10 mouse cellular contexts compared by ENCODE assay signal in genomic region chr2:30418259-30418658, GRCm38 (mm10). TPM values are rescaled to one million over a fixed set of nuclear protein-coding genes. Genes with fewer than 3 reads are reported as not detected.
DNase-seq lines count a peak whose midpoint lies in the region; ATAC-seq and TF ChIP-seq lines count a peak whose summit lies in the region.
"Had no signal": no experiment of that assay in that cellular context is flagged by ENCODE, and none has a peak within 500 bp of the region (broad histone marks: within the 10 kb centered on the region; RNA-seq: fewer than 3 reads in every experiment).

No protein-coding gene starts in this region.

- H3K36me3 ChIP-seq in intestine, embryonic 16.5 days (ENCODE audit: control insufficient read depth, insufficient read depth, low read length): no peaks in the 10 kb centered on the region
- peaks cover 4% of the 10 kb centered on the region; the same call in 1 of the 2 replicates for H3K36me3 ChIP-seq in intestine, postnatal 0 days (ENCODE audit: control insufficient read depth, insufficient read depth)
- no peaks in the 10 kb centered on the region for H3K36me3 ChIP-seq in embryonic facial prominence, embryonic 11.5 days (replicated peaks; ENCODE audit: control insufficient read depth, insufficient read depth, low read depth, low read length)
- H3K36me3 ChIP-seq in hindbrain, embryonic 12.5 days: no peaks in the 10 kb centered on the region
- H3K36me3 ChIP-seq in midbrain, embryonic 13.5 days: no peaks in the 10 kb centered on the region

- H3K9ac ChIP-seq in intestine, embryonic 16.5 days (ENCODE audit: low read depth, low read length): peak overlapping the region; percentile 39; the same call in 1 of the 2 replicates
- no peak overlapping the region; the same call in 1 of the 2 replicates for H3K9ac ChIP-seq in intestine, postnatal 0 days (ENCODE audit: low read depth, low read length)
- peak overlapping the region; percentile 18; the same call in 1 of the 2 replicates for H3K9ac ChIP-seq in embryonic facial prominence, embryonic 11.5 days (replicated peaks; ENCODE audit: low read length)
- peak overlapping the region; percentile 47; the same call in 1 of the 2 replicates for H3K9ac ChIP-seq in hindbrain, embryonic 12.5 days
- H3K9ac ChIP-seq in midbrain, embryonic 13.5 days (replicated peaks): peak overlapping the region; percentile 16; the same call in 1 of the 2 replicates

- H3K4me3 ChIP-seq in intestine, embryonic 16.5 days (ENCODE audit: low read length): no peak overlapping the region
- H3K4me3 ChIP-seq in intestine, postnatal 0 days (ENCODE audit: low read depth, low read length): no peak overlapping the region
- H3K4me3 ChIP-seq in embryonic facial prominence, embryonic 11.5 days (ENCODE audit: low read depth, low read length): no peak overlapping the region
- no peak overlapping the region for H3K4me3 ChIP-seq in hindbrain, embryonic 12.5 days
- H3K4me3 ChIP-seq in midbrain, embryonic 13.5 days (replicated peaks): no peak overlapping the region

- no peak for ATAC-seq in intestine, embryonic 16.5 days
- no peak for ATAC-seq in intestine, postnatal 0 days
- ATAC-seq in embryonic facial prominence, embryonic 11.5 days (replicated peaks; ENCODE audit: insufficient number of reproducible peaks, low FRiP score, low TSS enrichment, low read depth): no peak
- ATAC-seq in hindbrain, embryonic 12.5 days (ENCODE audit: low FRiP score): no peak
- no peak for ATAC-seq in midbrain, embryonic 13.5 days

- intact Hi-C loops in gastrocnemius, postnatal 36 days (cut with DNase I): no loop called here
- intact Hi-C loops in left cerebral cortex, postnatal 10 days (cut with DNase I): no loop called here

- H3K4me1 ChIP-seq in intestine, embryonic 16.5 days (ENCODE audit: control insufficient read depth, insufficient read depth, low read length): peaks cover 28% of the 10 kb centered on the region
- H3K4me1 ChIP-seq in intestine, postnatal 0 days (replicated peaks; ENCODE audit: control insufficient read depth, insufficient read depth, low read length): 0 out of 2 replicates have a peak, but pooled peaks cover 4% of the 10 kb centered on the region
- H3K4me1 ChIP-seq in embryonic facial prominence, embryonic 11.5 days (ENCODE audit: control insufficient read depth, insufficient read depth, low read length): peaks cover 14% of the 10 kb centered on the region
- H3K4me1 ChIP-seq in hindbrain, embryonic 12.5 days: peaks cover 46% of the 10 kb centered on the region
- peaks cover 48% of the 10 kb centered on the region for H3K4me1 ChIP-seq in midbrain, embryonic 13.5 days (replicated peaks)

- TF ChIP-seq CTCF in intestine, postnatal 0 days (IDR thresholded peaks at IDR 0.05; ENCODE audit: low read depth): no peak

- no peaks in the 10 kb centered on the region for H3K27me3 ChIP-seq in intestine, embryonic 16.5 days (replicated peaks; ENCODE audit: control insufficient read depth, insufficient read depth, low read length)
- no peaks in the 10 kb centered on the region for H3K27me3 ChIP-seq in intestine, postnatal 0 days (replicated peaks; ENCODE audit: control insufficient read depth, insufficient read depth, low read length)
- H3K27me3 ChIP-seq in embryonic facial prominence, embryonic 11.5 days (ENCODE audit: control insufficient read depth, insufficient read depth, low read length): no peaks in the 10 kb centered on the region
- H3K27me3 ChIP-seq in hindbrain, embryonic 12.5 days: peaks cover 3% of the 10 kb centered on the region; the same call in 1 of the 2 replicates
- no peaks in the 10 kb centered on the region for H3K27me3 ChIP-seq in midbrain, embryonic 13.5 days

- no peak overlapping the region for H3K27ac ChIP-seq in intestine, embryonic 16.5 days (ENCODE audit: low read length)
- no peak overlapping the region for H3K27ac ChIP-seq in intestine, postnatal 0 days (ENCODE audit: low read depth, low read length)
- H3K27ac ChIP-seq in embryonic facial prominence, embryonic 11.5 days (replicated peaks; ENCODE audit: low read depth, low read length): no peak overlapping the region; the same call in 1 of the 2 replicates
- peak overlapping the region; percentile 70 for H3K27ac ChIP-seq in hindbrain, embryonic 12.5 days
- no peak overlapping the region for H3K27ac ChIP-seq in midbrain, embryonic 13.5 days

- no peak for DNase-seq in embryonic facial prominence, embryonic 11.5 days (ENCODE audit: low spot score)
- DNase-seq in gastrocnemius, postnatal 36 days: no peak
- DNase-seq in left cerebral cortex, postnatal 10 days (ENCODE audit: extremely low spot score in 1 of 2, low spot score in 2 of 2): no peak
- DNase-seq in kidney, adult 11 months: no peak
- DNase-seq: cerebellum, postnatal 25 days; kidney, postnatal 14 days had no signal

- no peak overlapping the region for H3K4me2 ChIP-seq in intestine, embryonic 16.5 days (ENCODE audit: low read depth, low read length)
- H3K4me2 ChIP-seq in intestine, postnatal 0 days (replicated peaks; ENCODE audit: low read depth): no peak overlapping the region
- H3K4me2 ChIP-seq in embryonic facial prominence, embryonic 11.5 days (ENCODE audit: low read depth, low read length): 0 out of 2 replicates have a peak overlapping the region, but pooled peaks have one; percentile 2
- peak overlapping the region; percentile 29 for H3K4me2 ChIP-seq in hindbrain, embryonic 12.5 days (replicated peaks)
- H3K4me2 ChIP-seq in midbrain, embryonic 13.5 days (replicated peaks): peak overlapping the region; percentile 26

- H3K9me3 ChIP-seq in intestine, embryonic 16.5 days (ENCODE audit: control insufficient read depth, low read length): no peaks in the 10 kb centered on the region
- no peaks in the 10 kb centered on the region for H3K9me3 ChIP-seq in intestine, postnatal 0 days (ENCODE audit: control insufficient read depth)
- H3K9me3 ChIP-seq in embryonic facial prominence, embryonic 11.5 days (replicated peaks; ENCODE audit: control insufficient read depth, low read length): no peaks in the 10 kb centered on the region
- no peaks in the 10 kb centered on the region for H3K9me3 ChIP-seq in hindbrain, embryonic 12.5 days (replicated peaks)
- H3K9me3 ChIP-seq in midbrain, embryonic 13.5 days: no peaks in the 10 kb centered on the region

- 70% methylated on average over 6 of the region's 6 CpGs for WGBS in intestine, embryonic 16.5 days
- 73% methylated on average over 6 of the region's 6 CpGs for WGBS in intestine, postnatal 0 days
- 65% methylated on average over 6 of the region's 6 CpGs for WGBS in embryonic facial prominence, embryonic 11.5 days
- WGBS in hindbrain, embryonic 12.5 days: 74% methylated on average over 6 of the region's 6 CpGs
- 82% methylated on average over 6 of the region's 6 CpGs for WGBS in midbrain, embryonic 13.5 days

RNA-seq across cellular contexts. Expression of gene Ptpa, which starts 2.4 kb away (rescaled TPM):
- 120 and 132 TPM in 2 replicates for polyA plus RNA-seq in intestine, embryonic 16.5 days (2015; fragmentation: Nextera tagmentation; extraction: Ambion mirVana)
- 70.9 and 71.4 TPM in 2 replicates for polyA plus RNA-seq in intestine, postnatal 0 days (2015; fragmentation: Nextera tagmentation; extraction: Ambion mirVana)
- polyA plus RNA-seq in embryonic facial prominence, embryonic 11.5 days (2014; fragmentation: Nextera tagmentation; extraction: Ambion mirVana): 53.7 and 62.4 TPM in 2 replicates
- polyA plus RNA-seq in hindbrain, embryonic 12.5 days (2016; fragmentation: Nextera tagmentation; extraction: Ambion mirVana): 133 and 134 TPM in 2 replicates
- polyA plus RNA-seq in midbrain, embryonic 13.5 days (2015; fragmentation: Nextera tagmentation; extraction: Ambion mirVana): 128 and 134 TPM in 2 replicates
- total RNA-seq in gastrocnemius, postnatal 36 days (2021): 10 to 100 TPM; 55.1 to 58.9 TPM
- 100 to 1,000 TPM; 144 to 145 TPM for total RNA-seq in left cerebral cortex, postnatal 10 days (2021)

RNA-seq across cellular contexts. Expression of gene Crat, which starts 2.6 kb away (rescaled TPM):
- 25.9 and 29.4 TPM in 2 replicates for polyA plus RNA-seq in intestine, embryonic 16.5 days (2015; fragmentation: Nextera tagmentation; extraction: Ambion mirVana)
- 46.1 and 46.4 TPM in 2 replicates for polyA plus RNA-seq in intestine, postnatal 0 days (2015; fragmentation: Nextera tagmentation; extraction: Ambion mirVana)
- polyA plus RNA-seq in embryonic facial prominence, embryonic 11.5 days (2014; fragmentation: Nextera tagmentation; extraction: Ambion mirVana): 24.0 and 29.6 TPM in 2 replicates
- 23.9 and 26.8 TPM in 2 replicates for polyA plus RNA-seq in hindbrain, embryonic 12.5 days (2016; fragmentation: Nextera tagmentation; extraction: Ambion mirVana)
- polyA plus RNA-seq in midbrain, embryonic 13.5 days (2015; fragmentation: Nextera tagmentation; extraction: Ambion mirVana): 18.5 and 21.9 TPM in 2 replicates
- total RNA-seq in gastrocnemius, postnatal 36 days (2021): 100 to 1,000 TPM; 356 to 381 TPM
- 10 to 100 TPM; 39.7 to 40.3 TPM for total RNA-seq in left cerebral cortex, postnatal 10 days (2021)

RNA-seq across cellular contexts. Expression of gene Dolpp1, which starts 26.2 kb away (rescaled TPM):
- 59.4 and 63.3 TPM in 2 replicates for polyA plus RNA-seq in intestine, embryonic 16.5 days (2015; fragmentation: Nextera tagmentation; extraction: Ambion mirVana)
- 39.5 and 41.5 TPM in 2 replicates for polyA plus RNA-seq in intestine, postnatal 0 days (2015; fragmentation: Nextera tagmentation; extraction: Ambion mirVana)
- polyA plus RNA-seq in embryonic facial prominence, embryonic 11.5 days (2014; fragmentation: Nextera tagmentation; extraction: Ambion mirVana): 29.1 and 33.4 TPM in 2 replicates
- polyA plus RNA-seq in hindbrain, embryonic 12.5 days (2016; fragmentation: Nextera tagmentation; extraction: Ambion mirVana): 46.9 and 50.2 TPM in 2 replicates
- 54.7 and 56.6 TPM in 2 replicates for polyA plus RNA-seq in midbrain, embryonic 13.5 days (2015; fragmentation: Nextera tagmentation; extraction: Ambion mirVana)
- 1 to 10 TPM; 5.5 to 6.7 TPM for total RNA-seq in gastrocnemius, postnatal 36 days (2021)
- 10 to 100 TPM; 35.6 to 36.4 TPM for total RNA-seq in left cerebral cortex, postnatal 10 days (2021)

RNA-seq across cellular contexts. Expression of gene Miga2, which starts 54.2 kb away (rescaled TPM):
- polyA plus RNA-seq in intestine, embryonic 16.5 days (2015; fragmentation: Nextera tagmentation; extraction: Ambion mirVana): 23.1 and 24.7 TPM in 2 replicates
- 12.6 TPM in 2 replicates for polyA plus RNA-seq in intestine, postnatal 0 days (2015; fragmentation: Nextera tagmentation; extraction: Ambion mirVana)
- polyA plus RNA-seq in embryonic facial prominence, embryonic 11.5 days (2014; fragmentation: Nextera tagmentation; extraction: Ambion mirVana): 15.6 and 18.0 TPM in 2 replicates
- 29.3 and 30.7 TPM in 2 replicates for polyA plus RNA-seq in hindbrain, embryonic 12.5 days (2016; fragmentation: Nextera tagmentation; extraction: Ambion mirVana)
- polyA plus RNA-seq in midbrain, embryonic 13.5 days (2015; fragmentation: Nextera tagmentation; extraction: Ambion mirVana): 29.4 and 30.2 TPM in 2 replicates
- 10 to 100 TPM; 15.5 to 19.6 TPM for total RNA-seq in gastrocnemius, postnatal 36 days (2021)
- total RNA-seq in left cerebral cortex, postnatal 10 days (2021): 100 to 1,000 TPM in 1 of 2 experiments, 10 to 100 TPM in 1; 95.4 to 108 TPM

RNA-seq across cellular contexts. Expression of gene Ier5l, which starts 55.8 kb away (rescaled TPM):
- 0.61 and 0.75 TPM in 2 replicates for polyA plus RNA-seq in intestine, embryonic 16.5 days (2015; fragmentation: Nextera tagmentation; extraction: Ambion mirVana)
- 1.6 and 2.2 TPM in 2 replicates for polyA plus RNA-seq in intestine, postnatal 0 days (2015; fragmentation: Nextera tagmentation; extraction: Ambion mirVana)
- polyA plus RNA-seq in embryonic facial prominence, embryonic 11.5 days (2014; fragmentation: Nextera tagmentation; extraction: Ambion mirVana): 6.6 and 12.6 TPM in 2 replicates
- 4.7 and 4.8 TPM in 2 replicates for polyA plus RNA-seq in hindbrain, embryonic 12.5 days (2016; fragmentation: Nextera tagmentation; extraction: Ambion mirVana)
- 1.8 and 2.0 TPM in 2 replicates for polyA plus RNA-seq in midbrain, embryonic 13.5 days (2015; fragmentation: Nextera tagmentation; extraction: Ambion mirVana)
- total RNA-seq in gastrocnemius, postnatal 36 days (2021): 1 to 10 TPM; 1.7 TPM
- total RNA-seq in left cerebral cortex, postnatal 10 days (2021): 1 to 10 TPM; 7.8 to 9.8 TPM

Comparison
In these comparisons a context has a peak if more than half of its experiments do, and no peak if none do; other contexts are left out.
1. H3K4me2 ChIP-seq: peak in embryonic facial prominence, embryonic 11.5 days (single experiment), hindbrain, embryonic 12.5 days (single experiment) and midbrain, embryonic 13.5 days (single experiment); none in intestine, embryonic 16.5 days (single experiment) and intestine, postnatal 0 days (single experiment).